Mouse (Mus musculus) heart, embryonic 14.5 days (tissue): ENCODE data around the gene Gm49387. TPM values are rescaled to one million over a fixed set of nuclear protein-coding genes. Genes with fewer than 3 reads are reported as not detected.

Experiments used
- ATAC-seq: fragments of 200-750 bp; cut with Nextera tagmentation; 2 replicates; pipeline ENCODE4 v1.8.0; 2017; ENCODE audit warnings: low read depth, moderate TSS enrichment; ENCODE audit not compliant: insufficient number of reproducible peaks, insufficient read depth, low FRiP score
- H3K27ac ChIP-seq, 2 experiments: fragments of 200-500 bp in 1 of 2; fragments of 300-500 bp in 1 of 2; sonication (generic) in 1 of 2; replicated peaks in 1 of 2; 2 replicates each; pipeline ENCODE4 v1.5.1; 2012 to 2014; ENCODE audit warnings: low read depth in 2 of 2, low read length in 2 of 2, control low read depth in 1 of 2, mild to moderate bottlenecking in 1 of 2, mixed read lengths in 1 of 2; ENCODE audit not compliant: control insufficient read depth in 1 of 2, insufficient read depth in 1 of 2
- H3K27me3 ChIP-seq: fragments of 300-500 bp; sonication (generic); 2 replicates; pipeline ENCODE4 v1.6.1; 2014; ENCODE audit warnings: mild to moderate bottlenecking, low read length, control low read depth; ENCODE audit not compliant: control insufficient read depth, insufficient read depth
- H3K36me3 ChIP-seq: fragments of 300-500 bp; sonication (generic); 2 replicates; pipeline ENCODE4 v1.6.1; 2014; ENCODE audit warnings: mild to moderate bottlenecking, control low read depth, low read length, mixed read lengths; ENCODE audit not compliant: control insufficient read depth, insufficient read depth
- H3K4me1 ChIP-seq, 2 experiments: fragments of 200-500 bp in 1 of 2; fragments of 300-500 bp in 1 of 2; sonication (generic) in 1 of 2; 2 replicates each; pipeline ENCODE4 v1.6.1; 2012 to 2014; ENCODE audit warnings: low read length in 2 of 2, control low read depth in 1 of 2, mixed read lengths in 1 of 2; ENCODE audit not compliant: control insufficient read depth in 2 of 2, insufficient read depth in 2 of 2
- H3K4me2 ChIP-seq: fragments of 300-500 bp; sonication (generic); 2 replicates; pipeline ENCODE4 v1.6.1; 2014; ENCODE audit warnings: mild to moderate bottlenecking, low read length
- H3K4me3 ChIP-seq, 2 experiments: fragments of 200-500 bp in 1 of 2; fragments of 300-500 bp in 1 of 2; sonication (generic) in 1 of 2; 2 replicates each; pipeline ENCODE4 v1.5.1; 2012 to 2014; ENCODE audit warnings: low read length in 2 of 2, mild to moderate bottlenecking in 2 of 2, control low read depth in 1 of 2, low read depth in 1 of 2, moderate library complexity in 1 of 2; ENCODE audit not compliant: control insufficient read depth in 1 of 2, insufficient read depth in 1 of 2
- H3K9ac ChIP-seq: fragments of 300-500 bp; sonication (generic); 2 replicates; pipeline ENCODE4 v1.6.1; 2014; ENCODE audit warnings: mild to moderate bottlenecking, low read length
- H3K9me3 ChIP-seq: fragments of 300-500 bp; sonication (generic); 2 replicates; pipeline ENCODE4 v1.6.1; 2016; ENCODE audit warnings: low read length, control low read depth; ENCODE audit not compliant: control insufficient read depth
- WGBS: fragments of 180-500 bp; shearing (Covaris S2); extraction: QIAGEN DNeasy Blood & Tissue Kit; methylation state at CpG from one replicate; pipeline ENCODE4 v1.1.7; 2014; 5-methylcytosine and 5-hydroxymethylcytosine counted together
- polyA plus RNA-seq: library from polyadenylated mRNA; unstranded; fragments of >200 nt; fragmentation: Nextera tagmentation; extraction: Ambion mirVana; gene quantifications from 2 replicates; pipeline ENCODE4 v1.2.1, GENCODE M21; 2014

The Gm49387 gene
- polyA plus RNA-seq, 1 experiment from 2014 or later: 1.8 TPM

DNA sequence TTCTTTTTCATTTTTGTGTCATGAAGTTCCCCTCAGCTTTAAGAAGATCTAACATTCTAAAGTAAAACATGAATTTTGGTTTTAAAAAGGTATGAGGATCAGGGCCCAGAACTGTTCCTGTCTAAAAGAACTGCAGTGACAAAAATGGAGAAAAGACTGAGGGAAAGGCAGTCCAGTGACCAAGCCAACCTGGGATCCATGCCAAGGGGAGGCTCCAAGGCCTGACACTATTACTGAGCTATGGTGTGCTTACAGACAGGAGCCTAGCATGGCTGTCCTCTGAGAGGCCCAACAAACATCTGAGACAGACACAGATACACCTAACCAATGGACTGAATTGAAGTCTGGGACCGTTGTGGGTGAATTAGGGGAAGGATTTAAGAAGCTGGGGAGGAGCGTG is 130.8 kb downstream of the Gm49387 start:
- peaks cover 3 to 7% of the 10 kb centered on the region in 2 experiments; a peak in 1 of 4 replicates for H3K4me1 ChIP-seq
- H3K4me3 ChIP-seq: no peak overlapping the region
- no peaks in the 10 kb centered on the region for H3K27me3 ChIP-seq
- no peak overlapping the region for H3K4me2 ChIP-seq
- 100% methylated on average over 2 of the region's 2 CpGs for WGBS
- no peak overlapping the region for H3K9ac ChIP-seq
- H3K27ac ChIP-seq: no peak overlapping the region
- ATAC-seq: no peak
- peaks cover 51% of the 10 kb centered on the region for H3K36me3 ChIP-seq
- H3K9me3 ChIP-seq: peaks cover 8% of the 10 kb centered on the region; the same call in 1 of the 2 replicates

DNA sequence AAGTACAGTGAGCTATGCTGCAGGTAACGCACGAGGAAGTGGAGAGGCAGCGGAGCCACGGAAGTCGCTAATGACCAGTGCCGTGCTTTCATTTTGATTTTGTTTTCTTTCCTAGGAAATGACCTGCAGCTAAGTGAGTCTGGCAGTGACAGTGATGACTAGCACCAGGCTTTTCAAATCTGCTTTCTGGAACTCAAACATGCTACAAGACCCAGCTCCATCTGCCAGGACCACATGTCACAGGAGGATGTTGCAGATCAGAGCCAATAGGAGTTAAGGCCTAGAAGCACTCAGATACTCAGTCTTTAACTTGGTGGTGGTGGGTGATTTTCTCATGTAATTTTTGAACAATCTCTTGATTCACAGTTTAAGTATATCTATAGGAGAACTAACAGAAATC is 134.2 kb downstream of the Gm49387 start:
- H3K9ac ChIP-seq: no peak overlapping the region
- no peak overlapping the region for H3K27ac ChIP-seq
- no peak overlapping the region for H3K4me3 ChIP-seq
- no peak overlapping the region for H3K4me2 ChIP-seq
- no peaks in the 10 kb centered on the region for H3K27me3 ChIP-seq
- no peaks in the 10 kb centered on the region for H3K9me3 ChIP-seq
- ATAC-seq: no peak
- peaks cover 3 to 7% of the 10 kb centered on the region in 2 experiments; a peak in 1 of 4 replicates for H3K4me1 ChIP-seq
- H3K36me3 ChIP-seq: peaks cover 85% of the 10 kb centered on the region
- 98% methylated on average over 6 of the region's 6 CpGs for WGBS

DNA sequence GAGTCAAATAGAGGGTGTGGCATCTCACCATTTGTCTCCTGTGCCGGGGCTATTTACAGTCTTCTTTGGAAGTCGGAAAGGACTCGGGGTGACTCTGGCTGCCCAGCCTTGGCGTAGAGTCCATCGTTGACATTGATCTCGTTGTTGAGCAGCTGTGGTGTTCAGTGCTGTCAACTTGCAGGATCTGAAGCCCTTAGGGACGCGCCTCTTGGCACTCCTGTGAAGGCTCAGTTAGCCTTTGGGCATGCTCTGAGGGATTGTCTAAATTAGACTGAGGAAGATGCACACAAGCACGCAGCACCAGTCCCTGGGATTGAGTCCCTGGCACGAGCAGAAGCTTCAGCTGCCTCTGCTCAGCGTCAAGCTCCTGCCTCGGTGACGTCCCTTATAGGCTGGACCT is 137.3 kb downstream of the Gm49387 start:
- no peak overlapping the region for H3K9ac ChIP-seq
- WGBS: 80% methylated on average over 13 of the region's 13 CpGs
- H3K4me1 ChIP-seq: peaks cover 0 to under 1% of the 10 kb centered on the region in 2 experiments; a peak in 1 of 4 replicates
- ATAC-seq: no peak
- no peak overlapping the region for H3K27ac ChIP-seq
- peaks cover 98% of the 10 kb centered on the region for H3K36me3 ChIP-seq
- H3K4me2 ChIP-seq: no peak overlapping the region
- no peak overlapping the region for H3K4me3 ChIP-seq
- H3K27me3 ChIP-seq: no peaks in the 10 kb centered on the region
- H3K9me3 ChIP-seq: no peaks in the 10 kb centered on the region

Other genes with a start within 250 kb of the Gm49387 start
- gene Sh3bp5, start 204.8 kb downstream of the Gm49387 start, polyA plus RNA-seq: 13.0 and 13.5 TPM in 2 replicates
- 13.1 and 13.2 TPM in 2 replicates for gene Eaf1, start 146.5 kb downstream of the Gm49387 start, polyA plus RNA-seq
- 36.6 and 40.7 TPM in 2 replicates for gene Mettl6, start 145.8 kb downstream of the Gm49387 start, polyA plus RNA-seq
- 8.5 and 8.9 TPM in 2 replicates for gene Colq, start 49.5 kb downstream of the Gm49387 start, polyA plus RNA-seq
- 20.6 and 22.3 TPM in 2 replicates for gene Btd, start 150 bp upstream of the Gm49387 start, polyA plus RNA-seq
- gene Hacl1, start 408 bp upstream of the Gm49387 start, polyA plus RNA-seq: 12.1 and 14.3 TPM in 2 replicates
- gene Ankrd28, start 189.8 kb upstream of the Gm49387 start, polyA plus RNA-seq: 8.0 and 8.9 TPM in 2 replicates